Mouse (Mus musculus): ENCODE results near the gene Slc39a11. TPM values are rescaled to one million over a fixed set of nuclear protein-coding genes. Genes with fewer than 3 reads are reported as not detected.
A peak's percentile ranks its signal among the peaks of the same experiment; 100 is the strongest.

Gene Slc39a11
- polyA plus RNA-seq, 1 experiment from 2014 or later = 17.8 TPM

GRCm38 (mm10) chr11:113512150-113512549 is 137.7 kb downstream of the Slc39a11 start:
- Histone ChIP-seq H3K9me3 (ENCODE audit: control insufficient read depth, low read length) (no peaks in the 10 kb centered on the region), H3K27me3 (ENCODE audit: control insufficient read depth, insufficient read depth, low read length) (no peaks in the 10 kb centered on the region), H3K36me3 (ENCODE audit: control insufficient read depth, insufficient read depth, low read length) (no peaks in the 10 kb centered on the region), H3K27ac (ENCODE audit: low read depth, low read length) (no peak overlapping the region), H3K4me3 (ENCODE audit: low read depth, low read length) (no peak overlapping the region), H3K9ac (ENCODE audit: low read length) (no peak overlapping the region), H3K4me2 (no peak overlapping the region), H3K4me1 (ENCODE audit: control insufficient read depth, insufficient read depth, low read length) (no peaks in the 10 kb centered on the region; the same call in 1 of the 2 replicates)
- WGBS = 93% methylated on average over 7 of the region's 7 CpGs
- ATAC-seq (ENCODE audit: low FRiP score) (0 out of 2 replicates have a peak, but pooled peaks have one; percentile 30), DNase-seq (ENCODE audit: low spot score, missing footprints) (no peak)

GRCm38 (mm10) chr11:113510969-113511625 is 138.8 kb downstream of the Slc39a11 start:
- 89% methylated on average over 11 of the region's 11 CpGs for WGBS
- no peak for DNase-seq (ENCODE audit: low spot score, missing footprints)
- Histone ChIP-seq H3K9me3 (ENCODE audit: control insufficient read depth, low read length) (no peaks in the 10 kb centered on the region), H3K36me3 (ENCODE audit: control insufficient read depth, insufficient read depth, low read length) (no peaks in the 10 kb centered on the region), H3K4me2 (no peak overlapping the region), H3K4me3 (ENCODE audit: low read depth, low read length) (no peak overlapping the region), H3K4me1 (ENCODE audit: control insufficient read depth, insufficient read depth, low read length) (no peaks in the 10 kb centered on the region), H3K27me3 (ENCODE audit: control insufficient read depth, insufficient read depth, low read length) (no peaks in the 10 kb centered on the region), H3K27ac (ENCODE audit: low read depth, low read length) (no peak overlapping the region), H3K9ac (ENCODE audit: low read length) (no peak overlapping the region)
- ATAC-seq (ENCODE audit: low FRiP score) = no peak

- Histone ChIP-seq H3K36me3 (ENCODE audit: control insufficient read depth, insufficient read depth, low read length) (no peaks in the 10 kb centered on the region), H3K9ac (ENCODE audit: low read length) (no peak overlapping the region), H3K4me2 (no peak overlapping the region), H3K4me1 (ENCODE audit: control insufficient read depth, insufficient read depth, low read length) (no peaks in the 10 kb centered on the region), H3K9me3 (ENCODE audit: control insufficient read depth, low read length) (no peaks in the 10 kb centered on the region), H3K27me3 (ENCODE audit: control insufficient read depth, insufficient read depth, low read length) (no peaks in the 10 kb centered on the region), H3K27ac (ENCODE audit: low read depth, low read length) (no peak overlapping the region), H3K4me3 (ENCODE audit: low read depth, low read length) (no peak overlapping the region)
- ATAC-seq (ENCODE audit: low FRiP score) (no peak), DNase-seq (ENCODE audit: low spot score, missing footprints) (no peak)
- WGBS = 79% methylated on average over 7 of the region's 7 CpGs
Observed at GRCm38 (mm10) chr11:113510249-113510648, 139.6 kb downstream of the Slc39a11 start.

- H3K4me3 ChIP-seq (ENCODE audit: low read depth, low read length) = no peak overlapping the region
- DNase-seq (ENCODE audit: low spot score, missing footprints) = no peak
- no peak overlapping the region for H3K27ac ChIP-seq (ENCODE audit: low read depth, low read length)
- no peaks in the 10 kb centered on the region; the same call in 1 of the 2 replicates for H3K27me3 ChIP-seq (ENCODE audit: control insufficient read depth, insufficient read depth, low read length)
- H3K4me2 ChIP-seq = no peak overlapping the region
- ATAC-seq (ENCODE audit: low FRiP score) = no peak
- no peaks in the 10 kb centered on the region for H3K9me3 ChIP-seq (ENCODE audit: control insufficient read depth, low read length)
- H3K9ac ChIP-seq (ENCODE audit: low read length) = no peak overlapping the region
- H3K36me3 ChIP-seq (ENCODE audit: control insufficient read depth, insufficient read depth, low read length) = no peaks in the 10 kb centered on the region
- H3K4me1 ChIP-seq (ENCODE audit: control insufficient read depth, insufficient read depth, low read length) = no peaks in the 10 kb centered on the region
- 83% methylated on average over 11 of the region's 11 CpGs for WGBS
Observed at GRCm38 (mm10) chr11:113507716-113508480, 142.0 kb downstream of the Slc39a11 start.

GRCm38 (mm10) chr11:113505551-113506160 is 144.2 kb downstream of the Slc39a11 start:
- no peaks in the 10 kb centered on the region; the same call in 1 of the 2 replicates for H3K27me3 ChIP-seq (ENCODE audit: control insufficient read depth, insufficient read depth, low read length)
- H3K4me3 ChIP-seq (ENCODE audit: low read depth, low read length) = no peak overlapping the region
- no peak overlapping the region for H3K27ac ChIP-seq (ENCODE audit: low read depth, low read length)
- DNase-seq (ENCODE audit: low spot score, missing footprints) (no peak), ATAC-seq (ENCODE audit: low FRiP score) (no peak)
- H3K9me3 ChIP-seq (ENCODE audit: control insufficient read depth, low read length) = no peaks in the 10 kb centered on the region
- H3K4me2 ChIP-seq = no peak overlapping the region
- no peaks in the 10 kb centered on the region for H3K4me1 ChIP-seq (ENCODE audit: control insufficient read depth, insufficient read depth, low read length)
- 87% methylated on average over 12 of the region's 12 CpGs for WGBS
- H3K36me3 ChIP-seq (ENCODE audit: control insufficient read depth, insufficient read depth, low read length) = no peaks in the 10 kb centered on the region
- H3K9ac ChIP-seq (ENCODE audit: low read length) = no peak overlapping the region

- Histone ChIP-seq H3K9me3 (ENCODE audit: control insufficient read depth, low read length) (no peaks in the 10 kb centered on the region), H3K9ac (ENCODE audit: low read length) (no peak overlapping the region), H3K4me3 (ENCODE audit: low read depth, low read length) (no peak overlapping the region), H3K27me3 (ENCODE audit: control insufficient read depth, insufficient read depth, low read length) (no peaks in the 10 kb centered on the region; the same call in 1 of the 2 replicates), H3K36me3 (ENCODE audit: control insufficient read depth, insufficient read depth, low read length) (no peaks in the 10 kb centered on the region), H3K4me2 (no peak overlapping the region), H3K27ac (ENCODE audit: low read depth, low read length) (no peak overlapping the region), H3K4me1 (ENCODE audit: control insufficient read depth, insufficient read depth, low read length) (no peaks in the 10 kb centered on the region)
- ATAC-seq (ENCODE audit: low FRiP score) (no peak), DNase-seq (ENCODE audit: low spot score, missing footprints) (no peak)
- 76% methylated on average over 11 of the region's 11 CpGs for WGBS
Observed at GRCm38 (mm10) chr11:113504459-113505062, 145.3 kb downstream of the Slc39a11 start.

GRCm38 (mm10) chr11:113502968-113503367 is 146.9 kb downstream of the Slc39a11 start:
- H3K9me3 ChIP-seq (ENCODE audit: control insufficient read depth, low read length) = no peaks in the 10 kb centered on the region
- H3K4me3 ChIP-seq (ENCODE audit: low read depth, low read length) = no peak overlapping the region
- no peaks in the 10 kb centered on the region; the same call in 1 of the 2 replicates for H3K27me3 ChIP-seq (ENCODE audit: control insufficient read depth, insufficient read depth, low read length)
- no peaks in the 10 kb centered on the region for H3K36me3 ChIP-seq (ENCODE audit: control insufficient read depth, insufficient read depth, low read length)
- ATAC-seq (ENCODE audit: low FRiP score) (no peak), DNase-seq (ENCODE audit: low spot score, missing footprints) (no peak)
- no peak overlapping the region for H3K27ac ChIP-seq (ENCODE audit: low read depth, low read length)
- 87% methylated on average over 6 of the region's 6 CpGs for WGBS
- no peaks in the 10 kb centered on the region for H3K4me1 ChIP-seq (ENCODE audit: control insufficient read depth, insufficient read depth, low read length)
- H3K4me2 ChIP-seq = no peak overlapping the region
- no peak overlapping the region for H3K9ac ChIP-seq (ENCODE audit: low read length)

- Histone ChIP-seq H3K9ac (ENCODE audit: low read length) (no peak overlapping the region), H3K9me3 (ENCODE audit: control insufficient read depth, low read length) (no peaks in the 10 kb centered on the region), H3K4me1 (ENCODE audit: control insufficient read depth, insufficient read depth, low read length) (no peaks in the 10 kb centered on the region), H3K4me2 (no peak overlapping the region), H3K4me3 (ENCODE audit: low read depth, low read length) (no peak overlapping the region), H3K36me3 (ENCODE audit: control insufficient read depth, insufficient read depth, low read length) (no peaks in the 10 kb centered on the region), H3K27me3 (ENCODE audit: control insufficient read depth, insufficient read depth, low read length) (no peaks in the 10 kb centered on the region; the same call in 1 of the 2 replicates), H3K27ac (ENCODE audit: low read depth, low read length) (no peak overlapping the region)
- DNase-seq (ENCODE audit: low spot score, missing footprints) (no peak), ATAC-seq (ENCODE audit: low FRiP score) (no peak)
- WGBS = 91% methylated on average over 20 of the region's 20 CpGs
Observed at GRCm38 (mm10) chr11:113500631-113501305, 149.1 kb downstream of the Slc39a11 start.

Measured in midbrain, embryonic 11.5 days (tissue).